Mouse (Mus musculus): ENCODE measurements around the gene Ubb.

Ubb gene

GRCm38 (mm10) chr11:62551226-62552119, 502 bp downstream of the Ubb start:
- peak; percentile 87 for DNase-seq (ENCODE audit: low spot score)

GRCm38 (mm10) chr11:62553186-62553585, 2.2 kb downstream of the Ubb start:
- no peak for DNase-seq (ENCODE audit: low spot score)

GRCm38 (mm10) chr11:62553633-62554032, 2.7 kb downstream of the Ubb start:
- DNase-seq (ENCODE audit: low spot score): no peak

- no peak for DNase-seq (ENCODE audit: low spot score)
Observed at GRCm38 (mm10) chr11:62554163-62554855, 3.3 kb downstream of the Ubb start.

GRCm38 (mm10) chr11:62554934-62555517, 4.1 kb downstream of the Ubb start:
- no peak for DNase-seq (ENCODE audit: low spot score)

- no peak for DNase-seq (ENCODE audit: low spot score)
Observed at GRCm38 (mm10) chr11:62555896-62556412, 5.0 kb downstream of the Ubb start.

- DNase-seq (ENCODE audit: low spot score): no peak
Observed at GRCm38 (mm10) chr11:62557205-62557604, 6.2 kb downstream of the Ubb start.

- DNase-seq (ENCODE audit: low spot score): no peak
Observed at GRCm38 (mm10) chr11:62558152-62558551, 7.2 kb downstream of the Ubb start.

- DNase-seq (ENCODE audit: low spot score): no peak
Observed at GRCm38 (mm10) chr11:62558961-62559646, 8.1 kb downstream of the Ubb start.

GRCm38 (mm10) chr11:62560463-62561016, 9.6 kb downstream of the Ubb start:
- no peak for DNase-seq (ENCODE audit: low spot score)

- no peak for DNase-seq (ENCODE audit: low spot score)
Observed at GRCm38 (mm10) chr11:62563590-62563989, 12.6 kb downstream of the Ubb start.

GRCm38 (mm10) chr11:62565747-62566146, 14.8 kb downstream of the Ubb start:
- DNase-seq (ENCODE audit: low spot score): no peak

- DNase-seq (ENCODE audit: low spot score): no peak
Observed at GRCm38 (mm10) chr11:62566211-62566610, 15.2 kb downstream of the Ubb start.

- no peak for DNase-seq (ENCODE audit: low spot score)
Observed at GRCm38 (mm10) chr11:62568300-62568699, 17.3 kb downstream of the Ubb start.

GRCm38 (mm10) chr11:62573959-62574702, 23.2 kb downstream of the Ubb start, which contains the start of gene Trpv2:
Gene Trpv2, plus strand, starts transcription at chr11:62574486.
- peak; percentile 63 for DNase-seq (ENCODE audit: low spot score)

- no peak for DNase-seq (ENCODE audit: low spot score)
Observed at GRCm38 (mm10) chr11:62574703-62575085, 23.7 kb downstream of the Ubb start.

- peak; percentile 74 for DNase-seq (ENCODE audit: low spot score)
Observed at GRCm38 (mm10) chr11:62575297-62575658, 24.3 kb downstream of the Ubb start.

GRCm38 (mm10) chr11:62575659-62576438, 24.9 kb downstream of the Ubb start:
- DNase-seq (ENCODE audit: low spot score): no peak

- DNase-seq (ENCODE audit: low spot score): peak; percentile 84
Observed at GRCm38 (mm10) chr11:62576530-62577152, 25.7 kb downstream of the Ubb start.

- DNase-seq (ENCODE audit: low spot score): no peak
Observed at GRCm38 (mm10) chr11:62583031-62583430, 32.1 kb downstream of the Ubb start.

Measured in T-cell, adult 2 months (primary cell).